ENCODE assay signal across 8 mouse cellular contexts in genomic region chr2:165982512-165983389, GRCm38 (mm10). TPM values are rescaled to one million over a fixed set of nuclear protein-coding genes. Genes with fewer than 3 reads are reported as not detected.
DNase-seq lines count a peak whose midpoint lies in the region; ATAC-seq and TF ChIP-seq lines count a peak whose summit lies in the region.

No protein-coding gene starts in this region.

- peak overlapping the region; percentile 44 for H3K4me3 ChIP-seq in bone marrow macrophage, adult 2 months (ENCODE audit: insufficient read depth, low read length)
- no peak overlapping the region for H3K4me3 ChIP-seq in heart, embryonic 13.5 days
- H3K4me3 ChIP-seq in limb, embryonic 12.5 days (replicated peaks), result no peak overlapping the region

- ATAC-seq in heart, embryonic 13.5 days (ENCODE audit: extremely low read depth, insufficient number of reproducible peaks, low FRiP score, low TSS enrichment), result peak; percentile 72
- no peak for ATAC-seq in limb, embryonic 12.5 days (ENCODE audit: insufficient number of reproducible peaks, insufficient read depth, low FRiP score, low TSS enrichment, low read depth)

- H3K36me3 ChIP-seq in heart, embryonic 13.5 days, result no peaks in the 10 kb centered on the region
- H3K36me3 ChIP-seq in limb, embryonic 12.5 days, result no peaks in the 10 kb centered on the region

- peaks cover 5% of the 10 kb centered on the region; the same call in 1 of the 2 replicates for H3K9me3 ChIP-seq in heart, embryonic 13.5 days
- H3K9me3 ChIP-seq in limb, embryonic 12.5 days, result no peaks in the 10 kb centered on the region

- peak overlapping the region; percentile 99 for H3K27ac ChIP-seq in bone marrow macrophage, adult 2 months (ENCODE audit: insufficient read depth, low read depth, low read length)
- H3K27ac ChIP-seq in heart, embryonic 13.5 days (replicated peaks), result peak overlapping the region; percentile 48
- H3K27ac ChIP-seq in limb, embryonic 12.5 days, result 0 out of 2 replicates have a peak overlapping the region, but pooled peaks have one; percentile 31

- 47% methylated on average over 16 of the region's 16 CpGs for WGBS in heart, embryonic 13.5 days
- 51% methylated on average over 16 of the region's 16 CpGs for WGBS in limb, embryonic 12.5 days

- TF ChIP-seq CTCF in bone marrow macrophage, adult 2 months (IDR thresholded peaks at IDR 0.05; ENCODE audit: low read depth, low read length), result no peak

- peak overlapping the region; percentile 39 for H3K4me2 ChIP-seq in heart, embryonic 13.5 days
- no peak overlapping the region for H3K4me2 ChIP-seq in limb, embryonic 12.5 days

- H3K9ac ChIP-seq in heart, embryonic 13.5 days, result no peak overlapping the region
- H3K9ac ChIP-seq in limb, embryonic 12.5 days (replicated peaks), result 0 out of 2 replicates have a peak overlapping the region, but pooled peaks have one; percentile 4

- H3K4me1 ChIP-seq in bone marrow macrophage, adult 2 months (ENCODE audit: control insufficient read depth, insufficient read depth, low read length), result peaks cover 49% of the 10 kb centered on the region
- H3K4me1 ChIP-seq in heart, embryonic 13.5 days, result peaks cover 19% of the 10 kb centered on the region
- peaks cover 9% of the 10 kb centered on the region; the same call in 1 of the 2 replicates for H3K4me1 ChIP-seq in limb, embryonic 12.5 days (replicated peaks)

- DNase-seq in layer of hippocampus, adult 9-11 months, result peak; percentile 88
- no peak for DNase-seq in layer of hippocampus, postnatal 10 days (ENCODE audit: low spot score in 2 of 2)
- DNase-seq in naive thymus-derived CD4-positive, alpha-beta T cell, adult 2 months (ENCODE audit: low read depth), result peak; percentile 96
- peak; percentile 76 for DNase-seq in urinary bladder, postnatal 25 days (ENCODE audit: low spot score)
- no peak for DNase-seq in cerebellum, postnatal 25 days

- TF ChIP-seq POLR2A in bone marrow macrophage, adult 2 months (IDR thresholded peaks at IDR 0.05; ENCODE audit: borderline replicate concordance, low read depth, low read length), result no peak

- H3K27me3 ChIP-seq in heart, embryonic 13.5 days (replicated peaks), result no peaks in the 10 kb centered on the region
- H3K27me3 ChIP-seq in limb, embryonic 12.5 days, result no peaks in the 10 kb centered on the region

RNA-seq across cellular contexts. Expression of gene Ncoa3, which starts 9.7 kb away (rescaled TPM):
- total RNA-seq in layer of hippocampus, postnatal 10 days (2021), result 10 to 100 TPM; 30.7 to 33.5 TPM
- polyA plus RNA-seq in bone marrow macrophage, adult 2 months (2012; ENCODE audit: insufficient read depth, insufficient read length, missing spikeins), result 118 and 119 TPM in 2 replicates
- 10.5 and 11.2 TPM in 2 replicates for polyA plus RNA-seq in heart, embryonic 13.5 days (2015; fragmentation: Nextera tagmentation; extraction: Ambion mirVana)
- 13.4 and 15.8 TPM in 2 replicates for polyA plus RNA-seq in limb, embryonic 12.5 days (2016; fragmentation: Nextera tagmentation; extraction: Ambion mirVana)

Comparison
In these comparisons a context has a peak if more than half of its experiments do, and no peak if none do; other contexts are left out.
1. DNase-seq: peak in layer of hippocampus, adult 9-11 months (single experiment), naive thymus-derived CD4-positive, alpha-beta T cell, adult 2 months (single experiment) and urinary bladder, postnatal 25 days (single experiment); none in layer of hippocampus, postnatal 10 days (0 of 2) and cerebellum, postnatal 25 days (0 of 2).
2. H3K27ac ChIP-seq: peak in every context shown above with its lines; median percentile 99 in bone marrow macrophage, adult 2 months; 48 in heart, embryonic 13.5 days; 31 in limb, embryonic 12.5 days.